Mouse (Mus musculus): ENCODE data around the gene E130116L18Rik. TPM values are rescaled to one million over a fixed set of nuclear protein-coding genes. Genes with fewer than 3 reads are reported as not detected.

The E130116L18Rik gene
- total and polyA plus RNA-seq, 3 experiments, result not detected

DNA sequence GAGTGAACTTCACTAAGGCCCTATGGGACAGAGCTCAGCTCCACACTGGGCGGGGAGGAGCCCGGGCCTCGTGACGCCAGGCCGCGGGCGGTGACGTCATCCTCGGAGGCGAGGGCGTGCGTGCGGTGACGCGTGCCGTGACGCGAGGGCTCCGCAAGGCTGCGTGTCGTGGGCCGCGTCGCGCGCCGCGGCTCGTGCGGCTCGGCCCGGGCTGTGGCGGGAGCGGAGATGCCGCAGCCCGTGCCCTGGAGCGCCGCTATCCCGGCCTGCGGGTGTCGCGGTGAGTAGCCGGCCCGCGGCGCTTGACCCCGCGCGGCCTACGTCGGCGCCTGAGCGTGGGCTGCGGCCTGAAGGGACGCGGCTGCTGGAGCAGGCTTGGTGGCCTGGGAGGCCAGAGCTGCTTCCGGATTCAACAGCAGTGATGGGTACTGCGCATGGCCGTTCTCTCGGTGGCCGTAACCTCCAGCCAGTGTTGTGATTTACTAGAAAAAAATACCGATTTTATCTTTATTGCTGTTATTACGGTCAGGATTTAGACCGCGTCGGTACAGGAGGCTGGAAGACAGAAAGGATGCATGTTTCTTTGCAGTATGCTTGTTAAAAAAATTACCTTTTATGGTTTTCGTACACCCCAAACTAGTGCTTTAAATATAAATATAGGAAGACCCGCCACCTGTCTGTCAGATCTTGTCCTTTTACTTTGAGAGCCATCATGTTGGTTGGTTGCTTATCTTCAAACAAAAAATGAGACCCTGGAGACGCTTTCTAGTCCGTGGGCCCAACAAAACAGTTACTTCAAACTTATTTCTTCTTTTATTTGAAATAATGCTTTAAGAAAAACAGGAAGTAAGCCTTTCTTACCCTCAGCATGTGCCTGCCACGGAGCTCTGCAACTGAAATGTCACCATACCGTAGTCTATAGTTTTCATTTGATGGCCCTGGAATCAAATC is at the start of gene E130116L18Rik (continued):
- TF ChIP-seq CHD2 (IDR thresholded peaks at IDR 0.05; ENCODE audit: low read length), result no peak
- TF ChIP-seq ZNF384 (IDR thresholded peaks at IDR 0.05; ENCODE audit: low read depth, low read length), result no peak

- DNase-seq (ENCODE audit: extremely low read depth), result no peak
- H3K36me3 ChIP-seq (replicated peaks in 1 of 2; ENCODE audit: control insufficient read depth in 1 of 2, insufficient read depth in 1 of 2, low read length in 1 of 2), result peaks cover 34 to 60% of the 10 kb centered on the region in 2 experiments
- no peak overlapping the region for H3K4me3 ChIP-seq (replicated peaks in 1 of 3; ENCODE audit: low read depth in 2 of 3, low read length in 2 of 3, poor library complexity in 1 of 3)
- H3K4me1 ChIP-seq (ENCODE audit: control insufficient read depth in 1 of 2, insufficient read depth in 2 of 2), result peaks cover 0 to 5% of the 10 kb centered on the region in 2 experiments; a peak in 2 of 4 replicates
- dilution Hi-C loops (cut with MboI; ENCODE audit: extremely low pct_ligation_motif_present, extremely low pct_unique_long_range_greater_than_20kb, low sequenced_read_pairs), result no loop called here
- H3K9me3 ChIP-seq (replicated peaks; ENCODE audit: low read length), result no peaks in the 10 kb centered on the region
- no peaks in the 10 kb centered on the region for H3K27me3 ChIP-seq (replicated peaks)
- no peak for TF ChIP-seq RCOR1 (conservative IDR thresholded peaks at IDR 0.05; ENCODE audit: low read depth, low read length)
- H3K79me2 ChIP-seq (replicated peaks; ENCODE audit: control insufficient read depth, extremely low read depth, insufficient read depth, poor library complexity, severe bottlenecking), result no peaks in the 10 kb centered on the region
- no peak overlapping the region for H3K9ac ChIP-seq (ENCODE audit: insufficient read depth, low read depth)
- no peak overlapping the region for H3K27ac ChIP-seq (ENCODE audit: insufficient read depth, low read depth)
- H3K4me2 ChIP-seq (ENCODE audit: insufficient read depth, low read depth, poor library complexity, severe bottlenecking), result no peak overlapping the region
- in situ Hi-C loops (cut with MboI; ENCODE audit: low pct_ligation_motif_present, low pct_unique_long_range_greater_than_20kb, low sequenced_read_pairs), result loop anchor here (10.0 kb wide), 1 partner anchor 556 kb away; no protein-coding TSS in a partner anchor
These were observed 45.4 kb upstream of the E130116L18Rik start for GRCm38 (mm10) chr5:25268258-25268888.

DNA sequence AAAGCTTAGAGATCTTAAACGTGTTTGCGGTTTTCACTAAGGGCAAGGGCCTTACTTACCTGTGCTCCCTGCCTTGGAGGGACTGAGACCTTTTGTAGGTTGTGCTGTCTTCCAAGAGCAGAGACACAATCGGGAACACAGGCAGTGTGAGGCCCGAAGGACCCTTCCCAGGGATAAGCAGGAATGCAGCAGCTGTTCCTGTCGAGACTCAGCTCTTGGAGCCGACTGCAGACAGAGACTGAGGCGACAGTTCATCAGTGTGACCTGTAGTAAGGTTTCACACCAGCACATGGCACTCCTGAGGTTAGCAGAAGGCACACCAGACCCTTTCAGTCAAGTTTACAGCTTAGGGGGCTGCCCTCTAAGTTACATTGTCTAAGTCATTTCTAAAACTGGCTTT is 39.3 kb upstream of the E130116L18Rik start:
- no peak overlapping the region for H3K27ac ChIP-seq (ENCODE audit: insufficient read depth, low read depth)
- dilution Hi-C loops (cut with MboI; ENCODE audit: extremely low pct_ligation_motif_present, extremely low pct_unique_long_range_greater_than_20kb, low sequenced_read_pairs), result no loop called here
- H3K36me3 ChIP-seq (replicated peaks in 1 of 2; ENCODE audit: control insufficient read depth in 1 of 2, insufficient read depth in 1 of 2, low read length in 1 of 2), result peaks cover 53 to 72% of the 10 kb centered on the region in 2 experiments

GRCm38 (mm10) chr5:25261452-25261851 is 38.5 kb upstream of the E130116L18Rik start:
- no peaks in the 10 kb centered on the region for H3K9me3 ChIP-seq (replicated peaks; ENCODE audit: low read length)
- TF ChIP-seq SIN3A (IDR thresholded peaks at IDR 0.05; ENCODE audit: low read length) (no peak), GABPA (IDR thresholded peaks at IDR 0.05; ENCODE audit: insufficient replicate concordance, low read depth, low read length) (no peak), BHLHE40 (IDR thresholded peaks at IDR 0.05; ENCODE audit: low read depth, low read length) (no peak), EP300 (IDR thresholded peaks at IDR 0.05; ENCODE audit: low read length) (no peak), MEF2A (IDR thresholded peaks at IDR 0.05; ENCODE audit: borderline replicate concordance, low read depth, low read length) (no peak)
- H3K4me3 ChIP-seq (replicated peaks in 1 of 3; ENCODE audit: low read depth in 2 of 3, low read length in 2 of 3, poor library complexity in 1 of 3), result no peak overlapping the region
- H3K4me1 ChIP-seq (ENCODE audit: control insufficient read depth in 1 of 2, insufficient read depth in 2 of 2), result no peaks in the 10 kb centered on the region; a peak in 1 of 4 replicates
- peaks cover 47 to 70% of the 10 kb centered on the region in 2 experiments for H3K36me3 ChIP-seq (replicated peaks in 1 of 2; ENCODE audit: control insufficient read depth in 1 of 2, insufficient read depth in 1 of 2, low read length in 1 of 2)
- no peak for DNase-seq (ENCODE audit: extremely low read depth)
- in situ Hi-C loops (cut with MboI; ENCODE audit: low pct_ligation_motif_present, low pct_unique_long_range_greater_than_20kb, low sequenced_read_pairs), result loop anchor here (10.0 kb wide), 1 partner anchor 563 kb away; no protein-coding TSS in a partner anchor
- H3K27me3 ChIP-seq (replicated peaks), result no peaks in the 10 kb centered on the region
- no peak overlapping the region for H3K4me2 ChIP-seq (ENCODE audit: insufficient read depth, low read depth, poor library complexity, severe bottlenecking)
- no peak overlapping the region for H3K27ac ChIP-seq (ENCODE audit: insufficient read depth, low read depth)
- dilution Hi-C loops (cut with MboI; ENCODE audit: extremely low pct_ligation_motif_present, extremely low pct_unique_long_range_greater_than_20kb, low sequenced_read_pairs), result no loop called here
- no peaks in the 10 kb centered on the region for H3K79me2 ChIP-seq (replicated peaks; ENCODE audit: control insufficient read depth, extremely low read depth, insufficient read depth, poor library complexity, severe bottlenecking)
- no peak overlapping the region for H3K9ac ChIP-seq (ENCODE audit: insufficient read depth, low read depth)

More for the DNA sequence above, 39.3 kb upstream of the E130116L18Rik start:
- DNase-seq (ENCODE audit: extremely low read depth), result no peak
- H3K9ac ChIP-seq (ENCODE audit: insufficient read depth, low read depth), result no peak overlapping the region
- no peak overlapping the region for H3K4me3 ChIP-seq (replicated peaks in 1 of 3; ENCODE audit: low read depth in 2 of 3, low read length in 2 of 3, poor library complexity in 1 of 3)
- H3K9me3 ChIP-seq (replicated peaks; ENCODE audit: low read length), result no peaks in the 10 kb centered on the region
- no peaks in the 10 kb centered on the region for H3K79me2 ChIP-seq (replicated peaks; ENCODE audit: control insufficient read depth, extremely low read depth, insufficient read depth, poor library complexity, severe bottlenecking)
- no peaks in the 10 kb centered on the region; a peak in 1 of 4 replicates for H3K4me1 ChIP-seq (ENCODE audit: control insufficient read depth in 1 of 2, insufficient read depth in 2 of 2)
- H3K27me3 ChIP-seq (replicated peaks), result no peaks in the 10 kb centered on the region
- no peak overlapping the region for H3K4me2 ChIP-seq (ENCODE audit: insufficient read depth, low read depth, poor library complexity, severe bottlenecking)
- in situ Hi-C loops (cut with MboI; ENCODE audit: low pct_ligation_motif_present, low pct_unique_long_range_greater_than_20kb, low sequenced_read_pairs), result loop anchor here (10.0 kb wide), 1 partner anchor 563 kb away; no protein-coding TSS in a partner anchor
- TF ChIP-seq ELF1 (IDR thresholded peaks at IDR 0.05; ENCODE audit: low read depth, low read length) (no peak), JUND (conservative IDR thresholded peaks at IDR 0.05; ENCODE audit: low read depth, low read length) (no peak), MXI1 (IDR thresholded peaks at IDR 0.05; ENCODE audit: low read depth, low read length) (no peak), SMC3 (IDR thresholded peaks at IDR 0.05; ENCODE audit: low read depth, low read length) (no peak), USF1 (IDR thresholded peaks at IDR 0.05; ENCODE audit: low read depth, low read length) (no peak)

Data from CH12.LX (cell line).